Mouse (Mus musculus) frontal cortex, adult 2 months (tissue): ENCODE data around the gene Zfp683. TPM values are rescaled to one million over a fixed set of nuclear protein-coding genes. Genes with fewer than 3 reads are reported as not detected.

ENCODE experiments used
- DNase-seq, 2 experiments: peaks; one replicate each; pipeline ENCODE4 v3.0.0; 2022; ENCODE audit warnings: low spot score in 1 of 2; ENCODE audit errors: extremely low spot score in 1 of 2
- polyA plus RNA-seq: library from polyadenylated mRNA; depleted of rRNA; stranded (reverse); fragments of >200 nt; gene quantifications from 2 replicates; pipeline ENCODE4 v1.2.3, GENCODE M21; 2012; rRNA removed

The Zfp683 gene
- polyA plus RNA-seq, 1 experiment: not detected

- DNase-seq: no peak
Observed at GRCm38 (mm10) chr4:134089029-134089428, 35.4 kb downstream of the Zfp683 start.

- no peak for DNase-seq
Observed at GRCm38 (mm10) chr4:134090521-134091224, 37.0 kb downstream of the Zfp683 start.

DNA sequence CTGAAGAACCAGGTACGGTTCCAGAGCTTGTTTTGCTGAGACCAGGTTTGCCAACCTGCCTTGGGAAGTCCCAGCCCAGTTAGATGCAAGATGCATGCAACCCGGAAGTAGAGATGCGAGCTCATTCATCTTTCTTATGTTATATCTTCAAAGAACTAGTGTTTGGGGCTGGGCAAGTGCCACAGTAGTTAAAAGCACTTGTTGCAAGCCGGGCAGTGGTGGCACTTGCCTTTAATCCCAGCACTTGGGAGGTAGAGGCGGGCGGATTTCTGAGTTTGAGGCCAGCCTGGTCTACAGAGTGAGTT lies 37.5 kb downstream of the Zfp683 start:
- DNase-seq: no peak

DNA sequence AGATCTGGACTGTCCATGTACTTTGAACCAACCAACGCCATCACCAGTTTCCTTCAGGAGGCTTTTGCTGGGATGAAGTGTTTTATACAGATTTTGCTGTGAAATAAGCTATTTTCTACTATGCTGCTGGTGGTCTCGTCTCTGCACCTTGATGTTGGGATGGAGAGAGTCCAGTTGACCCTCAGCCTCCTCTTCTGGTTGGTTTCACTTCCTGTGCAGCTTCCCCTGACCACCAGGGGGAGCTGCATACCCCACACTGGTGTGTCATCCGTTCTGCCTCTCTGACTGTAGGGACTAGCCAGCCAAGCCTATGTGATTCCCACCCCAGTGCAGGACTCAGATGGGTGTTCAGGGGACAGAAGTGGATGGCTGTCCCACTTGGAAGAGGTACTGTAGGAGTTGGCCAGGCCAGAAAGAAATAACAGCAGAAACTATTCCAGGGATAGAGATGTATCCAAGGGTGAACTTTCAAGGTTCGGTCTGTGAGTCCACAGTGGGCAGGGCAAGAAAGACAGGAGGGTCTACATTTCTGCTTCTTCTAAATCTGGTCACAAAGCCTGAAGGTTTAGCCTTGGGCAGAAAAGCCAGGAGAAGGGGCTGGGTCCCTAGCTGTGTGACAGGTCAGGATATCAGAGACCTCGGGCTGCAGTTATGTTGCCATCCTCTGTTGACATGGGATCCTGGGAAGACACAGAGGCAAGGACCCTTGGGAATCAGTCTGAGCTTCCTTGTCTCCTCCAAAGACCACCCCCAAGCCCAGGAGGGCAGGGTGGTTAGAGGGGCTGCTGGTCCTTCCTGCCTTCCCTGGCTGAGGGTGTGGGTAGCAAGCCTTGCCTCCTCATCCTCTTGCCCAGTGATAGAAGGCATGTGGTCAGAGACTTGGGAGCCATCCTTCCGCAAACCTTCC lies 39.0 kb downstream of the Zfp683 start:
- peak in 1 of 2 experiments; percentile 50 for DNase-seq

DNA sequence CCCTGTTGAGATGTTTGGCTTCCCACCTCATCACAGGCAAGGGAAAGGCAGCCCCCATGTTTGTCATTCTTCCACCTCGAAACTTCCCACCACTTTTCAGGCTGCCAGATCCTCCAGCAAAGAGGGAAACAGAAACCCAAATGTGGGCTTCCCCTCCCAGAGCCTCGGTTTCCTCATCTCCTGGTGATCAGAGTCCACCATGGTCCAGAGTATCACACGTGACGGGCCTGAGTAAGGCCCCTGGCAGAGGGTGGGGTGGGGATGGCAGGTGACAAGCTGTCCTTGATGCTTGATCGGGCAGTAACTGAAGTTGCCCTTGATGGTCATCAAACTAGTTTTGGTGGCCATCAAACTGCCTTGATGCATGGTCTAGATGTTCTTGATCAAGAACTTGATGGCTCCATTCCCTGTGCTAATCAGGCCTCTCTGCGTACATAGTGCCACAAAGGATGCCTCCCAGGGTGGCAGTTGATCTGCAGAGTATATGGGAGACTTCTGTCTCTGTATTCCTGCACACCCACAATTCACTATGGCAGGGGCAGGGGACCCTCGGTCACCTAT lies 40.4 kb downstream of the Zfp683 start:
- DNase-seq: no peak

- peak in 1 of 2 experiments; percentile 30 for DNase-seq
Observed at GRCm38 (mm10) chr4:134094923-134095547, 41.4 kb downstream of the Zfp683 start, which contains the start of gene Cd52. Cd52 (minus strand) TSS chr4:134095082.

DNA sequence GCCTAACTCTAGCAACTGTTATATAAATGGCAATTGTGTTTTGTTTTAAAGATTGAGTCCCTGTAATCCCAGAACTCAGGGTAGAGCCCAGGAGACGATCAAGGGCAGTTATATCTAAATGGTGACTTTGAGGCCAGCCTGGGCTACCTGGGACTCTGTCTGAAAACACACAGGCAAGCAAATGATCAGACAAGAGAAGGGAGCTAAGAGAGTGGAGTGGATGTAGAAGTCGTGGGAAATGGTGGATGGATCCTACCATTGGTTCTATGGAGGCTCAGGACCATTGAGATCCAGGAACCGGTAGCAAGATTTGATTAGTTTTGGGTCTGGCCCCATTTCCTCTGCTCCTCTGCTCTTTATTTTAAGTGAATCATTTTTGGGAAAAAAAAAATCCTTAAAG lies 42.5 kb downstream of the Zfp683 start:
- no peak for DNase-seq

- DNase-seq: no peak
Observed at GRCm38 (mm10) chr4:134097015-134097608, 43.5 kb downstream of the Zfp683 start.

GRCm38 (mm10) chr4:134098628-134099027 lies 45.0 kb downstream of the Zfp683 start:
- no peak for DNase-seq

- no peak for DNase-seq
Observed at GRCm38 (mm10) chr4:134100245-134100644, 46.6 kb downstream of the Zfp683 start.

DNA sequence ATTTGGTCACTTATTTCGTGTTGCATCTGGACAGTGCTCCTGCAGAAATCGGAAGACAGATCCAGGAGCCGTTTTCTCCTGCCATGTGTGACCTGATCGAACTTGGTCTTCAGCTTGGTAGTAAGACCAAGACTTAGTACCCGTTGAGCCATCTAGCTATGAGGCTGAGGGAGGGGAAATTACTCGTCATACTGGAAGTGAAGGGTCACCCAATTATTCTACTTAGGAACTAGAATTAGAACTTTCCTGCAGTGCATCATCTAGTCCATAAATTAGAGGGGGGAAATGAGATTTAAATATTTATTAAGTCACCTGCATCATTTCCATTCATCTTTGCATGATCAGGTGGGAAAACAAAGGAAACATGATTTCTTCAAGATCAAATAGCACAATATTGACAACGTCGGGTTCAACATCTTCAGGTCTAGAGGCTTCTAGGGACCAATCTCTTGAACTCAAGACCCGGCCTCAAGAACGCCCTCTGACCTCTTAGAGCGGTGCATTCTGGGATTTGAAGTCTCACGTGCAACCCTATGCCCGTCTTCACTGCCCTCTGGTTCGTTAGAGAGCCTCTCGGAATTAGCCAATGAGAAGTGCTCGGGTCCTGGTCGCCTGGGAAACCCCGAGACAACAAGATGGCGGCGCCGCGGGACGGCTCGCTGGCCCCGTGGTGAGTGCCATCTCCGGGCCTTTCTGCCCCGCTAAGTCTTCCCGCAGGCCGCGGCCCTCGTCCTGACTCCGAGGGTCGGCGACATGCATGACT lies 48.5 kb downstream of the Zfp683 start, which contains the start of gene Ubxn11:
Ubxn11 (plus strand) TSS at position 592 of the 763 bp plus-strand sequence.
- peak; percentile 90 to 95 for DNase-seq

DNA sequence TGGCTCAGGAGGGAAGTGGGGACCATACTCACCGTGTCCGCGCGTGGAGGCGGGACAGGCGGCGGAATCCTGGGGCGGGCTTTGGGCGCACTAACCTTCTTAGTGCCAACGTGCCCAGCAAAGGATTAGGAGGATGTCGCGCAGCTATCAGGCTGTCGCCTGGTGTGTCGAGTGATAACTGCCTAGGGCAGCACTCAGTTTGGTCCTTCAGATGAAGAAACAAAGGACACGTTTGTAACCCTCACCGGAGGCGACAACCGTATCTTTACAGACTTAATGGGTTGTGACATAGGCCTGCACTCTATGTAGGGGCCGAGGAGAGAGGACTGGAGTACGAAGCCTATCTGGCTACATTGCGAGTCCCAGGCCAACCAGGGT lies 49.1 kb downstream of the Zfp683 start:
- no peak for DNase-seq

GRCm38 (mm10) chr4:134106105-134106504 lies 52.5 kb downstream of the Zfp683 start:
- no peak for DNase-seq

DNA sequence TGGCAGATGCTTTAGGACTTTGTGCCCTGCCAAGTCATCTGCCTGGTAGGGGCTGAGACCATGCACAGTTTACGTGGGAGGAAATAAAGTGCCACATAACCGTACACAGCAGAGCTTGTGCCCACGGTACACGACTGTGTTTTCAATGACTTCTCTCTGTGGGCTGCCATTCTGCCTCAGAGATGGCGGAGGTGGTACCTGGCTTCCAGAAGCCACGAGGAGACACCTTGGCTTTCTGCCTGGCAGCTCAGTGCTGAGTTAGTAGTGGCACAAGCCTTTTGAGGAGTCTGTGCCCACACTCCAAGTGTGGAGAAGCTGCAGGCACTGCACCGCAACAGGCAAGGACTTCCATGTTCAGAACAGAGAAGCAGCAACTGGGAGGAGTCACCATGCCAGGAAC lies 54.1 kb downstream of the Zfp683 start:
- peak; percentile 72 to 83 for DNase-seq

GRCm38 (mm10) chr4:134108196-134108595 lies 54.6 kb downstream of the Zfp683 start:
- no peak for DNase-seq

Other genes starting within 250 kb of the Zfp683 start
- gene Rps6ka1, start 166.0 kb upstream of the Zfp683 start, polyA plus RNA-seq: 10.8 and 12.8 TPM in 2 replicates
- gene Hmgn2, start 85.2 kb upstream of the Zfp683 start, polyA plus RNA-seq: 204 and 207 TPM in 2 replicates
- gene Dhdds, start 52.9 kb upstream of the Zfp683 start, polyA plus RNA-seq: 54.8 and 56.5 TPM in 2 replicates
- gene Lin28a, start 35.0 kb upstream of the Zfp683 start, polyA plus RNA-seq: not detected in 2 replicates
- 2.6 TPM in 2 replicates for gene Crybg2, start 7.0 kb downstream of the Zfp683 start, polyA plus RNA-seq
- 5.6 and 7.1 TPM in 2 replicates for gene Cd52, start 41.2 kb downstream of the Zfp683 start, polyA plus RNA-seq
- 42.6 and 43.1 TPM in 2 replicates for gene Ubxn11, start 48.7 kb downstream of the Zfp683 start, polyA plus RNA-seq
- gene Sh3bgrl3, start 75.0 kb downstream of the Zfp683 start, polyA plus RNA-seq: 415 and 538 TPM in 2 replicates
- gene Cep85, start 133.3 kb downstream of the Zfp683 start, polyA plus RNA-seq: 18.1 and 25.0 TPM in 2 replicates
- gene Gm7534, start 149.2 kb downstream of the Zfp683 start, polyA plus RNA-seq: 0.04 TPM in 1 of 2 replicates, not detected in the other
- gene Catsper4, start 173.5 kb downstream of the Zfp683 start, polyA plus RNA-seq: 0.10 and 0.19 TPM in 2 replicates
- gene Cnksr1, start 184.6 kb downstream of the Zfp683 start, polyA plus RNA-seq: 0.36 and 0.44 TPM in 2 replicates
- not detected in 2 replicates for gene E130218I03Rik, start 189.8 kb downstream of the Zfp683 start, polyA plus RNA-seq
- gene Zfp593, start 191.8 kb downstream of the Zfp683 start, polyA plus RNA-seq: 10.0 and 11.3 TPM in 2 replicates
- not detected in 2 replicates for gene Gm30191, start 193.1 kb downstream of the Zfp683 start, polyA plus RNA-seq
- 7.4 and 7.9 TPM in 2 replicates for gene Grrp1, start 200.3 kb downstream of the Zfp683 start, polyA plus RNA-seq
- gene Pdik1l, start 234.1 kb downstream of the Zfp683 start, polyA plus RNA-seq: 8.5 and 8.9 TPM in 2 replicates